15 mouse cellular contexts compared by ENCODE assay signal in genomic region chr13:28425116-28425515, GRCm38 (mm10).
A peak's percentile ranks its signal among the peaks of the same experiment; 100 is the strongest.
DNase-seq lines count a peak whose midpoint lies in the region; ATAC-seq lines count a peak whose summit lies in the region.
"Had no signal": no experiment of that assay in that cellular context is flagged by ENCODE, and none has a peak within 500 bp of the region (broad histone marks: within the 10 kb centered on the region; RNA-seq: fewer than 3 reads in every experiment).

No protein-coding gene starts in this region.

- peak; percentile 20; the same call in 1 of the 2 replicates for ATAC-seq in frontal cortex, adult (ENCODE audit: low TSS enrichment)
- ATAC-seq in hindbrain, embryonic 13.5 days (ENCODE audit: low FRiP score) = no peak
- ATAC-seq in hindbrain, embryonic 11.5 days (ENCODE audit: low FRiP score) = no peak
- no peak for ATAC-seq in neural tube, embryonic 13.5 days (ENCODE audit: low read depth)
- ATAC-seq in neural tube, embryonic 15.5 days (ENCODE audit: low FRiP score) = no peak
- ATAC-seq in limb, embryonic 15.5 days (ENCODE audit: insufficient number of reproducible peaks, low FRiP score, low TSS enrichment, low read depth) = no peak
- ATAC-seq: activated CD4-positive, CD25-positive, alpha-beta regulatory T cell, adult 4 months; inflammation-experienced regulatory T-cells, adult 6 months; lung, postnatal 0 days had no signal

- H3K27ac ChIP-seq in hindbrain, embryonic 13.5 days = peak overlapping the region; percentile 13; the same call in 1 of the 2 replicates
- no peak overlapping the region; the same call in 1 of the 2 replicates for H3K27ac ChIP-seq in hindbrain, embryonic 11.5 days (ENCODE audit: low read depth, low read length)
- peak overlapping the region; percentile 67 for H3K27ac ChIP-seq in neural tube, embryonic 13.5 days (replicated peaks)
- H3K27ac ChIP-seq in neural tube, embryonic 15.5 days (replicated peaks) = no peak overlapping the region
- peak overlapping the region; percentile 3; the same call in 1 of the 2 replicates for H3K27ac ChIP-seq in limb, embryonic 15.5 days
- H3K27ac ChIP-seq: gastrocnemius, adult 2 months; liver, embryonic 14.5 days had no signal

- H3K36me3 ChIP-seq in hindbrain, embryonic 13.5 days = no peaks in the 10 kb centered on the region
- H3K36me3 ChIP-seq in hindbrain, embryonic 11.5 days (ENCODE audit: control insufficient read depth, insufficient read depth, low read length) = no peaks in the 10 kb centered on the region
- no peaks in the 10 kb centered on the region for H3K36me3 ChIP-seq in neural tube, embryonic 13.5 days
- no peaks in the 10 kb centered on the region for H3K36me3 ChIP-seq in neural tube, embryonic 15.5 days
- H3K36me3 ChIP-seq in limb, embryonic 15.5 days = no peaks in the 10 kb centered on the region

- peaks cover 21% of the 10 kb centered on the region for H3K4me1 ChIP-seq in hindbrain, embryonic 13.5 days (replicated peaks)
- H3K4me1 ChIP-seq in hindbrain, embryonic 11.5 days (replicated peaks; ENCODE audit: control insufficient read depth, insufficient read depth, low read length) = no peaks in the 10 kb centered on the region
- H3K4me1 ChIP-seq in neural tube, embryonic 13.5 days (replicated peaks) = peaks cover 26% of the 10 kb centered on the region
- peaks cover 27% of the 10 kb centered on the region for H3K4me1 ChIP-seq in neural tube, embryonic 15.5 days
- H3K4me1 ChIP-seq in limb, embryonic 15.5 days = peaks cover 3% of the 10 kb centered on the region; the same call in 1 of the 2 replicates

- H3K9me3 ChIP-seq in hindbrain, embryonic 13.5 days = no peaks in the 10 kb centered on the region
- H3K9me3 ChIP-seq in hindbrain, embryonic 11.5 days (ENCODE audit: control insufficient read depth, low read length) = no peaks in the 10 kb centered on the region
- no peaks in the 10 kb centered on the region for H3K9me3 ChIP-seq in neural tube, embryonic 13.5 days
- H3K9me3 ChIP-seq in neural tube, embryonic 15.5 days (replicated peaks) = no peaks in the 10 kb centered on the region
- no peaks in the 10 kb centered on the region for H3K9me3 ChIP-seq in limb, embryonic 15.5 days

- H3K4me2 ChIP-seq in hindbrain, embryonic 13.5 days = no peak overlapping the region
- H3K4me2 ChIP-seq in hindbrain, embryonic 11.5 days (replicated peaks; ENCODE audit: low read depth, low read length) = no peak overlapping the region
- no peak overlapping the region for H3K4me2 ChIP-seq in neural tube, embryonic 13.5 days
- no peak overlapping the region for H3K4me2 ChIP-seq in neural tube, embryonic 15.5 days
- H3K4me2 ChIP-seq in limb, embryonic 15.5 days = no peak overlapping the region

- H3K9ac ChIP-seq in hindbrain, embryonic 13.5 days = no peak overlapping the region
- no peak overlapping the region for H3K9ac ChIP-seq in hindbrain, embryonic 11.5 days (ENCODE audit: low read depth, low read length)
- H3K9ac ChIP-seq in neural tube, embryonic 13.5 days = no peak overlapping the region
- H3K9ac ChIP-seq in neural tube, embryonic 15.5 days (replicated peaks) = no peak overlapping the region
- no peak overlapping the region for H3K9ac ChIP-seq in limb, embryonic 15.5 days
- H3K9ac ChIP-seq: liver, embryonic 14.5 days had no signal

- no peak overlapping the region for H3K4me3 ChIP-seq in hindbrain, embryonic 13.5 days
- H3K4me3 ChIP-seq in hindbrain, embryonic 11.5 days (ENCODE audit: low read depth, low read length) = no peak overlapping the region
- no peak overlapping the region for H3K4me3 ChIP-seq in neural tube, embryonic 13.5 days
- H3K4me3 ChIP-seq in neural tube, embryonic 15.5 days (replicated peaks) = no peak overlapping the region
- no peak overlapping the region for H3K4me3 ChIP-seq in limb, embryonic 15.5 days
- H3K4me3 ChIP-seq: gastrocnemius, adult 2 months had no signal

- no peak for DNase-seq in frontal cortex, postnatal 25 days (ENCODE audit: low spot score in 2 of 2)
- no peak for DNase-seq in hindbrain, embryonic 11.5 days (ENCODE audit: low spot score)
- DNase-seq in right cerebral cortex, postnatal 10 days (ENCODE audit: low spot score in 2 of 2) = no peak
- DNase-seq: cerebellum, postnatal 25 days; gastrocnemius, adult 2 months; right cerebral cortex, postnatal 14 days had no signal

- WGBS in hindbrain, embryonic 13.5 days = 51% methylated on average over 3 of the region's 3 CpGs
- WGBS in hindbrain, embryonic 11.5 days = 75% methylated on average over 3 of the region's 3 CpGs
- WGBS in neural tube, embryonic 13.5 days = 26% methylated on average over 3 of the region's 3 CpGs
- 32% methylated on average over 3 of the region's 3 CpGs for WGBS in neural tube, embryonic 15.5 days
- WGBS in limb, embryonic 15.5 days = 63% methylated on average over 3 of the region's 3 CpGs

- no peaks in the 10 kb centered on the region for H3K27me3 ChIP-seq in hindbrain, embryonic 13.5 days
- H3K27me3 ChIP-seq in hindbrain, embryonic 11.5 days (ENCODE audit: control insufficient read depth, insufficient read depth, low read length) = no peaks in the 10 kb centered on the region
- no peaks in the 10 kb centered on the region for H3K27me3 ChIP-seq in neural tube, embryonic 13.5 days
- no peaks in the 10 kb centered on the region for H3K27me3 ChIP-seq in neural tube, embryonic 15.5 days (replicated peaks)
- H3K27me3 ChIP-seq in limb, embryonic 15.5 days = no peaks in the 10 kb centered on the region

Comparison
In these comparisons a context has a peak if more than half of its experiments do, and no peak if none do; other contexts are left out.
1. H3K27ac ChIP-seq: peak in hindbrain, embryonic 13.5 days (single experiment), neural tube, embryonic 13.5 days (single experiment) and limb, embryonic 15.5 days (single experiment); none in hindbrain, embryonic 11.5 days (single experiment) and neural tube, embryonic 15.5 days (single experiment).